Mouse (Mus musculus): ENCODE data around the gene Slc15a1. TPM values are rescaled to one million over a fixed set of nuclear protein-coding genes. Genes with fewer than 3 reads are reported as not detected.

Slc15a1 gene
- total and polyA plus RNA-seq, 3 experiments = not detected

GRCm38 (mm10) chr14:121450504-121451423, 54.3 kb downstream of the Slc15a1 start:
- no peak for TF ChIP-seq POLR2A (IDR thresholded peaks at IDR 0.05; ENCODE audit: insufficient read depth, low read depth, low read length)
- 0 out of 2 replicates have a peak, but pooled peaks have one; percentile 63 for TF ChIP-seq EP300 (IDR thresholded peaks at IDR 0.05; ENCODE audit: insufficient read depth, low read depth, low read length)
- intact Hi-C loops (cut with DNase I) = loop anchor here (1.0 to 5.0 kb wide), 2 partner anchors 171 to 188 kb away; no protein-coding TSS in a partner anchor
- Histone ChIP-seq H3K27me3 (ENCODE audit: control insufficient read depth, insufficient read depth, low read length) (no peaks in the 10 kb centered on the region), H3K9ac (ENCODE audit: low read depth, low read length) (peak overlapping the region; percentile 33), H3K4me3 (peak overlapping the region; percentile 35), H3K4me1 (ENCODE audit: control insufficient read depth, insufficient read depth, low read length) (peaks cover 2% of the 10 kb centered on the region; the same call in 1 of the 2 replicates), H3K36me3 (ENCODE audit: control insufficient read depth, insufficient read depth, low read length) (no peaks in the 10 kb centered on the region), H3K27ac (peak overlapping the region; percentile 4; the same call in 1 of the 2 replicates), H3K79me2 (replicated peaks; ENCODE audit: control insufficient read depth, insufficient read depth, low read length) (no peaks in the 10 kb centered on the region)
- WGBS = 9% methylated on average over 18 of the region's 18 CpGs
- peak; percentile 73 to 79 for DNase-seq

- no peak overlapping the region for H3K27ac ChIP-seq
- H3K36me3 ChIP-seq (ENCODE audit: control insufficient read depth, insufficient read depth, low read length) = no peaks in the 10 kb centered on the region
- no peaks in the 10 kb centered on the region for H3K27me3 ChIP-seq (ENCODE audit: control insufficient read depth, insufficient read depth, low read length)
- no peaks in the 10 kb centered on the region for H3K79me2 ChIP-seq (replicated peaks; ENCODE audit: control insufficient read depth, insufficient read depth, low read length)
- WGBS = 17% methylated on average over 9 of the region's 9 CpGs
- peaks cover 2% of the 10 kb centered on the region; the same call in 1 of the 2 replicates for H3K4me1 ChIP-seq (ENCODE audit: control insufficient read depth, insufficient read depth, low read length)
- H3K9ac ChIP-seq (ENCODE audit: low read depth, low read length) = no peak overlapping the region
- no peak for DNase-seq
- intact Hi-C loops (cut with DNase I) = no loop called here
- no peak overlapping the region for H3K4me3 ChIP-seq
- no peak for TF ChIP-seq POLR2A (IDR thresholded peaks at IDR 0.05; ENCODE audit: insufficient read depth, low read depth, low read length)
- TF ChIP-seq EP300 (IDR thresholded peaks at IDR 0.05; ENCODE audit: insufficient read depth, low read depth, low read length) = no peak
- TF ChIP-seq CTCF (IDR thresholded peaks at IDR 0.05) = no peak
Observed at GRCm38 (mm10) chr14:121446951-121447350, 58.1 kb downstream of the Slc15a1 start.

- H3K27me3 ChIP-seq (ENCODE audit: control insufficient read depth, insufficient read depth, low read length) = no peaks in the 10 kb centered on the region
- H3K79me2 ChIP-seq (replicated peaks; ENCODE audit: control insufficient read depth, insufficient read depth, low read length) = no peaks in the 10 kb centered on the region
- 16% methylated on average over 8 of the region's 8 CpGs for WGBS
- H3K27ac ChIP-seq = no peak overlapping the region
- H3K36me3 ChIP-seq (ENCODE audit: control insufficient read depth, insufficient read depth, low read length) = no peaks in the 10 kb centered on the region
- TF ChIP-seq CTCF (IDR thresholded peaks at IDR 0.05) (peak; percentile 89), EP300 (IDR thresholded peaks at IDR 0.05; ENCODE audit: insufficient read depth, low read depth, low read length) (0 out of 2 replicates have a peak, but pooled peaks have one; percentile 48), POLR2A (IDR thresholded peaks at IDR 0.05; ENCODE audit: insufficient read depth, low read depth, low read length) (no peak)
- intact Hi-C loops (cut with DNase I) = loop anchor here (2.0 kb wide), 1 partner anchor 60 kb away; no protein-coding TSS in a partner anchor
- no peak overlapping the region for H3K4me3 ChIP-seq
- DNase-seq = peak; percentile 55 to 77
- no peaks in the 10 kb centered on the region for H3K4me1 ChIP-seq (ENCODE audit: control insufficient read depth, insufficient read depth, low read length)
- H3K9ac ChIP-seq (ENCODE audit: low read depth, low read length) = no peak overlapping the region
Observed at GRCm38 (mm10) chr14:121445194-121445593, 59.9 kb downstream of the Slc15a1 start.

GRCm38 (mm10) chr14:121440807-121441206, 64.2 kb downstream of the Slc15a1 start:
- H3K27me3 ChIP-seq (ENCODE audit: control insufficient read depth, insufficient read depth, low read length) = no peaks in the 10 kb centered on the region
- 87% methylated on average over 6 of the region's 6 CpGs for WGBS
- TF ChIP-seq POLR2A (IDR thresholded peaks at IDR 0.05; ENCODE audit: insufficient read depth, low read depth, low read length) (no peak), EP300 (IDR thresholded peaks at IDR 0.05; ENCODE audit: insufficient read depth, low read depth, low read length) (no peak), CTCF (IDR thresholded peaks at IDR 0.05) (no peak)
- H3K27ac ChIP-seq = no peak overlapping the region
- H3K4me1 ChIP-seq (ENCODE audit: control insufficient read depth, insufficient read depth, low read length) = peaks cover 8% of the 10 kb centered on the region
- H3K79me2 ChIP-seq (replicated peaks; ENCODE audit: control insufficient read depth, insufficient read depth, low read length) = no peaks in the 10 kb centered on the region
- H3K4me3 ChIP-seq = no peak overlapping the region
- no peaks in the 10 kb centered on the region for H3K36me3 ChIP-seq (ENCODE audit: control insufficient read depth, insufficient read depth, low read length)
- intact Hi-C loops (cut with DNase I) = no loop called here
- no peak overlapping the region for H3K9ac ChIP-seq (ENCODE audit: low read depth, low read length)
- no peak for DNase-seq

- Histone ChIP-seq H3K4me3 (no peak overlapping the region), H3K27ac (no peak overlapping the region), H3K36me3 (ENCODE audit: control insufficient read depth, insufficient read depth, low read length) (no peaks in the 10 kb centered on the region), H3K4me1 (ENCODE audit: control insufficient read depth, insufficient read depth, low read length) (peaks cover 8% of the 10 kb centered on the region), H3K9ac (ENCODE audit: low read depth, low read length) (no peak overlapping the region), H3K79me2 (replicated peaks; ENCODE audit: control insufficient read depth, insufficient read depth, low read length) (no peaks in the 10 kb centered on the region), H3K27me3 (ENCODE audit: control insufficient read depth, insufficient read depth, low read length) (no peaks in the 10 kb centered on the region)
- 23% methylated on average over 6 of the region's 6 CpGs for WGBS
- intact Hi-C loops (cut with DNase I) = no loop called here
- TF ChIP-seq CTCF (IDR thresholded peaks at IDR 0.05) (no peak), EP300 (IDR thresholded peaks at IDR 0.05; ENCODE audit: insufficient read depth, low read depth, low read length) (no peak), POLR2A (IDR thresholded peaks at IDR 0.05; ENCODE audit: insufficient read depth, low read depth, low read length) (no peak)
- DNase-seq = peak; percentile 78 to 79
Observed at GRCm38 (mm10) chr14:121437026-121437425, 68.0 kb downstream of the Slc15a1 start.

- TF ChIP-seq CTCF (IDR thresholded peaks at IDR 0.05) = no peak
- TF ChIP-seq POLR2A (IDR thresholded peaks at IDR 0.05; ENCODE audit: insufficient read depth, low read depth, low read length) = no peak
- TF ChIP-seq EP300 (IDR thresholded peaks at IDR 0.05; ENCODE audit: insufficient read depth, low read depth, low read length) = no peak
- Histone ChIP-seq H3K27ac (peak overlapping the region; percentile 77), H3K36me3 (ENCODE audit: control insufficient read depth, insufficient read depth, low read length) (no peaks in the 10 kb centered on the region), H3K27me3 (ENCODE audit: control insufficient read depth, insufficient read depth, low read length) (no peaks in the 10 kb centered on the region), H3K4me1 (ENCODE audit: control insufficient read depth, insufficient read depth, low read length) (peaks cover 8% of the 10 kb centered on the region), H3K79me2 (replicated peaks; ENCODE audit: control insufficient read depth, insufficient read depth, low read length) (no peaks in the 10 kb centered on the region), H3K9ac (ENCODE audit: low read depth, low read length) (no peak overlapping the region), H3K4me3 (no peak overlapping the region)
- intact Hi-C loops (cut with DNase I) = no loop called here
- 76% methylated on average over 3 of the region's 3 CpGs for WGBS
- DNase-seq = no peak
Observed at GRCm38 (mm10) chr14:121436455-121436854, 68.6 kb downstream of the Slc15a1 start.

Data from heart, adult 2 months (tissue).